Mouse (Mus musculus): ENCODE measurements around the gene Ebp. TPM values are rescaled to one million over a fixed set of nuclear protein-coding genes. Genes with fewer than 3 reads are reported as not detected.
A peak's percentile ranks its signal among the peaks of the same experiment; 100 is the strongest.

Ebp gene
- polyA plus RNA-seq, 1 experiment, result 88.0 TPM

GRCm38 (mm10) chrX:8192126-8192639 is 1.1 kb downstream of the Ebp start:
- no peaks in the 10 kb centered on the region; the same call in 1 of the 2 replicates for H3K4me1 ChIP-seq (ENCODE audit: control insufficient read depth, insufficient read depth, insufficient read length, low read length)
- no peaks in the 10 kb centered on the region for H3K27me3 ChIP-seq (ENCODE audit: control insufficient read depth, insufficient read depth, low read length)
- no peak overlapping the region for H3K27ac ChIP-seq (ENCODE audit: insufficient read depth, low read depth, low read length)
- TF ChIP-seq POLR2A (IDR thresholded peaks at IDR 0.05; ENCODE audit: low read depth, low read length), result no peak
- no peak for TF ChIP-seq CTCF (IDR thresholded peaks at IDR 0.05; ENCODE audit: extremely low read depth, insufficient read length, insufficient replicate concordance, low read depth, low read length)
- H3K4me3 ChIP-seq (ENCODE audit: low read depth, low read length), result peak overlapping the region; percentile 90
- WGBS, result 5% methylated on average over 13 of the region's 13 CpGs
- H3K36me3 ChIP-seq (ENCODE audit: control insufficient read depth, insufficient read depth, low read length), result peaks cover 4% of the 10 kb centered on the region; the same call in 1 of the 2 replicates

- Histone ChIP-seq H3K4me3 (ENCODE audit: low read depth, low read length) (no peak overlapping the region), H3K4me1 (ENCODE audit: control insufficient read depth, insufficient read depth, insufficient read length, low read length) (no peaks in the 10 kb centered on the region), H3K36me3 (ENCODE audit: control insufficient read depth, insufficient read depth, low read length) (peaks cover 14% of the 10 kb centered on the region), H3K27ac (ENCODE audit: insufficient read depth, low read depth, low read length) (no peak overlapping the region), H3K27me3 (ENCODE audit: control insufficient read depth, insufficient read depth, low read length) (no peaks in the 10 kb centered on the region)
- 20% methylated on average over 7 of the region's 7 CpGs for WGBS
- TF ChIP-seq POLR2A (IDR thresholded peaks at IDR 0.05; ENCODE audit: low read depth, low read length) (no peak), CTCF (IDR thresholded peaks at IDR 0.05; ENCODE audit: extremely low read depth, insufficient read length, insufficient replicate concordance, low read depth, low read length) (no peak)
Observed at GRCm38 (mm10) chrX:8182871-8183540, 10.3 kb downstream of the Ebp start.

- 84% methylated on average over 5 of the region's 5 CpGs for WGBS
- TF ChIP-seq CTCF (IDR thresholded peaks at IDR 0.05; ENCODE audit: extremely low read depth, insufficient read length, insufficient replicate concordance, low read depth, low read length) (no peak), POLR2A (IDR thresholded peaks at IDR 0.05; ENCODE audit: low read depth, low read length) (no peak)
Observed at GRCm38 (mm10) chrX:8179646-8180045, 13.7 kb downstream of the Ebp start.

GRCm38 (mm10) chrX:8178871-8179270 is 14.4 kb downstream of the Ebp start:
- Histone ChIP-seq H3K4me1 (ENCODE audit: control insufficient read depth, insufficient read depth, insufficient read length, low read length) (no peaks in the 10 kb centered on the region), H3K27me3 (ENCODE audit: control insufficient read depth, insufficient read depth, low read length) (no peaks in the 10 kb centered on the region), H3K4me3 (ENCODE audit: low read depth, low read length) (no peak overlapping the region), H3K27ac (ENCODE audit: insufficient read depth, low read depth, low read length) (no peak overlapping the region), H3K36me3 (ENCODE audit: control insufficient read depth, insufficient read depth, low read length) (no peaks in the 10 kb centered on the region)
- TF ChIP-seq CTCF (IDR thresholded peaks at IDR 0.05; ENCODE audit: extremely low read depth, insufficient read length, insufficient replicate concordance, low read depth, low read length), result no peak
- TF ChIP-seq POLR2A (IDR thresholded peaks at IDR 0.05; ENCODE audit: low read depth, low read length), result no peak
- 48% methylated on average over 2 of the region's 2 CpGs for WGBS

More at GRCm38 (mm10) chrX:8179646-8180045, 13.7 kb downstream of the Ebp start:
- Histone ChIP-seq H3K27me3 (ENCODE audit: control insufficient read depth, insufficient read depth, low read length) (no peaks in the 10 kb centered on the region), H3K36me3 (ENCODE audit: control insufficient read depth, insufficient read depth, low read length) (no peaks in the 10 kb centered on the region), H3K4me3 (ENCODE audit: low read depth, low read length) (no peak overlapping the region), H3K27ac (ENCODE audit: insufficient read depth, low read depth, low read length) (no peak overlapping the region), H3K4me1 (ENCODE audit: control insufficient read depth, insufficient read depth, insufficient read length, low read length) (no peaks in the 10 kb centered on the region)

DNA sequence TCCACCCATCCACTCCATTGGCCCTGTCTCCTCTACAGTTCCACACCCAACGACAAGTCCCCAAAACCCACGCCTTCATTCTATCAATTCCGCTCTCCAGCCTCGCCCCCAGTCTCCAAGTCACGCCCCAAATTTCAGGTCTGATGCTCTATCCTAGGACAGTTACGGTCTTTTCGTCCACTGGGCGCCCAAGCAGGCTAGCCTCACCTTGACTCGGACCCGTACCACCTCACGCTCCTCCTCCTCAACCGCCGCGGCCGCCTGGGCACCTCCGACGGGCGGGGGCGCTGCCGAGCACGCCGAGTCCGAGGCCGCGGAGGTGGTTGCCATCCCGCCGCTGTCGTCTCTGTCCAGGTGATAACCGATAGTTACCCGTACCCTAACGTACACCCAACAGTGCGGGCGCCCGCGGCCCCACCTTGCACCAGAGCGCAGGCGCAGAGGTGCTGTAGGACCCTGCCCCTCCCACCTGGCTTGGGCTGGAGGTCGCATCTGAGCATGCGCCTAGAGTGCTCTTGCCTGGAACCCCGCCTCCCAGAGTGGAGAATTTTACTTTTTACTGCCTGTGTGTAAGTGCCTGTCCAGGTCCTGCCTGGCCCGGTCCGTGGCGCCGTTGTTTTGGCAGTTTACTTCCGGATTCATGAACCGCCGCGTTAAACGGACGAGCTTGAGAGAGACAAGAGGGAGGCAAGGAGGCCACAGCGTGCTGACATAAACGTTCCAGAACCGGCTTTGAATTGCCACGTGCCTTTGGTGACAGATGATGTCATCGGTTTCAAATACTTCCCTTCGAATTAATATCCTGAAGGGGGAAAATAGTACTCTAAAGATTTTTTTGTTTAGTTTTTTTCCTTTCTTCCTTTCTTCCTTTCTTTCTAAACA is 17.6 kb downstream of the Ebp start, which contains the start of gene Tbc1d25:
Tbc1d25 (minus strand) TSS at position 678 of the 882 bp plus-strand sequence.
- Histone ChIP-seq H3K27ac (ENCODE audit: insufficient read depth, low read depth, low read length) (peak within 1 kb of the TSS; percentile 77), H3K36me3 (ENCODE audit: control insufficient read depth, insufficient read depth, low read length) (no peaks in the 10 kb centered on the region), H3K4me1 (ENCODE audit: control insufficient read depth, insufficient read depth, insufficient read length, low read length) (no peaks in the 10 kb centered on the region), H3K27me3 (ENCODE audit: control insufficient read depth, insufficient read depth, low read length) (no peaks in the 10 kb centered on the region), H3K4me3 (ENCODE audit: low read depth, low read length) (peak within 1 kb of the TSS; percentile 99)
- TF ChIP-seq POLR2A (IDR thresholded peaks at IDR 0.05; ENCODE audit: low read depth, low read length) (no peak), CTCF (IDR thresholded peaks at IDR 0.05; ENCODE audit: extremely low read depth, insufficient read length, insufficient replicate concordance, low read depth, low read length) (peak; percentile 18; the same call in 1 of the 2 replicates)
- 13% methylated on average over 56 of the region's 56 CpGs for WGBS

DNA sequence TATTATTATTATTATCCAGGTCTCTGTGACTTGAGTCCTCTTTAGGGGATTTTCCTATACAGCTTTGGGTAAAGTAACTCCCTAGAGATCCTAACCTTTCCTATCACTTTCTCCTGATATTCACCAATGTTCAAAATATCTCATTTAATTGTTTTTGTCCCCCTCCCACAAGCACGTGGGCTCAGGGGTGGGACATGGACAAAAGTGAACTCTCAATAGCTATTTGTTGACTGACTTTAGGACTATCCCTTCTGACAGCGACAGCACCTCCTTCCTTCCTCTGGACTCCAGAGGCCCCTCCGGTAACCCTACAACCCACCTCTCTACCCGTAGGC is 18.2 kb downstream of the Ebp start:
- Histone ChIP-seq H3K36me3 (ENCODE audit: control insufficient read depth, insufficient read depth, low read length) (0 out of 2 replicates have a peak, but pooled peaks cover 2% of the 10 kb centered on the region), H3K4me1 (ENCODE audit: control insufficient read depth, insufficient read depth, insufficient read length, low read length) (no peaks in the 10 kb centered on the region), H3K4me3 (ENCODE audit: low read depth, low read length) (peak overlapping the region; percentile 99), H3K27ac (ENCODE audit: insufficient read depth, low read depth, low read length) (peak overlapping the region; percentile 77), H3K27me3 (ENCODE audit: control insufficient read depth, insufficient read depth, low read length) (no peaks in the 10 kb centered on the region)
- TF ChIP-seq CTCF (IDR thresholded peaks at IDR 0.05; ENCODE audit: extremely low read depth, insufficient read length, insufficient replicate concordance, low read depth, low read length) (no peak), POLR2A (IDR thresholded peaks at IDR 0.05; ENCODE audit: low read depth, low read length) (no peak)
- WGBS, result 15% methylated on average over 4 of the region's 4 CpGs

Data from small intestine, adult 2 months (tissue).